29 mouse cellular contexts compared by ENCODE assay signal in the genomic region with DNA sequence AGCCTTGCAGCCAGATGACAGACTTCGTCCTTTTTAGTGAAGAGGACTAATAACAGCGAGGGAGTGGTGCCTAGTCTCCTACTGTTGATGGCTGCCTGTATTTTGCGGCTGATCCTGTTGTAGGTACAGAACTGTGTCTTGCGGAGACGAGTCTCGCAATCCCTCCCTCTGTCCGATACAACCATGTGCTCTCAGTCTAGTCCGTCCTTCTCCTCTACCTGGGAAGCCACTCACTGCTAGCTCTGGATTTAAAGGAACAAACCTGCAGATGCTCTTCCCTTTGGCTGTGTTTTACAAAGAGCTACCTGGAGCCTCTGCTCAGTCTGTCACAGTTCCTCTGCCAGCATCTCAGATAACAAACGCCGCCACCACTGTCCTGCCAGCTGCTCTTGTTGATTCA. TPM values are rescaled to one million over a fixed set of nuclear protein-coding genes. Genes with fewer than 3 reads are reported as not detected.
DNase-seq lines count a peak whose midpoint lies in the region; ATAC-seq and TF ChIP-seq lines count a peak whose summit lies in the region.
"Had no signal": no experiment of that assay in that cellular context is flagged by ENCODE, and none has a peak within 500 bp of the region (broad histone marks: within the 10 kb centered on the region; RNA-seq: fewer than 3 reads in every experiment).

No protein-coding gene starts in this region.

- TF ChIP-seq POLR2A in myocyte (IDR thresholded peaks at IDR 0.05; ENCODE audit: insufficient read length, low read depth), result no peak
- no peak for TF ChIP-seq POLR2A in thymus, adult 2 months (IDR thresholded peaks at IDR 0.05; ENCODE audit: control insufficient read depth, extremely low read depth, insufficient read depth, low read length, poor library complexity)

- H3K4me3 ChIP-seq in gastrocnemius, adult 2 months, result no peak overlapping the region
- H3K4me3 ChIP-seq in heart, embryonic 10.5 days, result no peak overlapping the region
- H3K4me3 ChIP-seq in heart, embryonic 11.5 days (ENCODE audit: low read depth, low read length), result no peak overlapping the region
- no peak overlapping the region for H3K4me3 ChIP-seq in midbrain, postnatal 0 days (ENCODE audit: low read depth, low read length)
- H3K4me3 ChIP-seq in midbrain, embryonic 14.5 days (replicated peaks; ENCODE audit: low read depth, low read length), result no peak overlapping the region
- no peak overlapping the region for H3K4me3 ChIP-seq in myocyte
- no peak overlapping the region for H3K4me3 ChIP-seq in thymus, adult 2 months (ENCODE audit: control insufficient read depth, insufficient read depth, low read length)
- H3K4me3 ChIP-seq: embryonic facial prominence, embryonic 13.5 days; embryonic facial prominence, embryonic 15.5 days; erythroblast, embryonic 14.5 days; forebrain, embryonic 10.5 days; forebrain, embryonic 12.5 days had no signal

- no peak for ATAC-seq in heart, embryonic 11.5 days (replicated peaks; ENCODE audit: insufficient number of reproducible peaks, low FRiP score, low TSS enrichment)
- ATAC-seq in midbrain, postnatal 0 days (ENCODE audit: low FRiP score), result no peak
- no peak for ATAC-seq in midbrain, embryonic 14.5 days (ENCODE audit: low FRiP score, low TSS enrichment)
- ATAC-seq: activated CD4-positive, CD25-positive, alpha-beta regulatory T cell, adult 4 months; CD4-positive, CD25-positive, alpha-beta regulatory T cell, adult 4 months; forebrain, embryonic 14.5 days; Patski had no signal

- peaks cover 7% of the 10 kb centered on the region for H3K79me2 ChIP-seq in myocyte (ENCODE audit: control insufficient read depth, insufficient read depth)

- no peak overlapping the region for H3K4me2 ChIP-seq in heart, embryonic 11.5 days
- no peak overlapping the region for H3K4me2 ChIP-seq in midbrain, postnatal 0 days (ENCODE audit: low read depth, low read length, poor library complexity, severe bottlenecking)
- H3K4me2 ChIP-seq in midbrain, embryonic 14.5 days (ENCODE audit: low read length), result no peak overlapping the region
- no peak overlapping the region for H3K4me2 ChIP-seq in myocyte (ENCODE audit: low read depth)
- H3K4me2 ChIP-seq: embryonic facial prominence, embryonic 13.5 days; embryonic facial prominence, embryonic 15.5 days; forebrain, embryonic 12.5 days had no signal

- no peaks in the 10 kb centered on the region for H3K9me3 ChIP-seq in heart, embryonic 10.5 days
- H3K9me3 ChIP-seq in heart, embryonic 11.5 days (replicated peaks; ENCODE audit: control insufficient read depth, low read length), result no peaks in the 10 kb centered on the region
- no peaks in the 10 kb centered on the region for H3K9me3 ChIP-seq in midbrain, postnatal 0 days (ENCODE audit: low read length)
- H3K9me3 ChIP-seq in midbrain, embryonic 14.5 days (ENCODE audit: control insufficient read depth, low read length), result no peaks in the 10 kb centered on the region
- H3K9me3 ChIP-seq: embryonic facial prominence, embryonic 13.5 days; embryonic facial prominence, embryonic 15.5 days; forebrain, embryonic 10.5 days; forebrain, embryonic 12.5 days; G1E had no signal

- 89% methylated on average over 10 of the region's 10 CpGs for WGBS in heart, embryonic 10.5 days
- 90% methylated on average over 10 of the region's 10 CpGs for WGBS in heart, embryonic 11.5 days (ENCODE audit: insufficient replicate concordance)
- 90% methylated on average over 10 of the region's 10 CpGs for WGBS in midbrain, postnatal 0 days
- WGBS in midbrain, embryonic 14.5 days, result 95% methylated on average over 10 of the region's 10 CpGs
- 98% methylated on average over 10 of the region's 10 CpGs for WGBS in thymus, adult 2 months

- DNase-seq in gastrocnemius, adult 2 months, result no peak
- DNase-seq in gastrocnemius, postnatal 36 days, result no peak
- peak; percentile 59 for DNase-seq in heart, embryonic 10.5 days (ENCODE audit: low spot score)
- DNase-seq in midbrain, postnatal 0 days (ENCODE audit: low spot score), result no peak
- no peak for DNase-seq in midbrain, embryonic 14.5 days
- no peak for DNase-seq in thymus, adult 2 months
- DNase-seq: adrenal gland, adult 8-10 months; adrenal gland, postnatal 14 days; adrenal gland, postnatal 36 days; B cell, adult 2 months; cerebellum, adult 11-12 months; cerebellum, adult 2 months; cerebellum, adult 9-11 months; cerebellum, postnatal 14 days; cerebellum, postnatal 36 days; embryo, embryonic 11 days had no signal

- H3K27ac ChIP-seq in gastrocnemius, adult 2 months, result peak overlapping the region; percentile 77
- H3K27ac ChIP-seq in heart, embryonic 10.5 days, result no peak overlapping the region
- H3K27ac ChIP-seq in heart, embryonic 11.5 days (ENCODE audit: low read depth, low read length), result no peak overlapping the region
- no peak overlapping the region for H3K27ac ChIP-seq in midbrain, postnatal 0 days (ENCODE audit: low read depth, low read length)
- H3K27ac ChIP-seq in midbrain, embryonic 14.5 days (replicated peaks; ENCODE audit: low read depth, low read length), result no peak overlapping the region
- no peak overlapping the region for H3K27ac ChIP-seq in thymus, adult 2 months (ENCODE audit: control insufficient read depth, insufficient read depth, low read length)
- H3K27ac ChIP-seq: embryonic facial prominence, embryonic 13.5 days; embryonic facial prominence, embryonic 15.5 days; forebrain, embryonic 10.5 days; forebrain, embryonic 12.5 days had no signal

- intact Hi-C loops in gastrocnemius, adult 2 months (cut with DNase I), result no loop called here
- intact Hi-C loops in gastrocnemius, postnatal 36 days (cut with DNase I), result no loop called here

- no peak for TF ChIP-seq CTCF in gastrocnemius, adult 2 months (IDR thresholded peaks at IDR 0.05)
- TF ChIP-seq CTCF in midbrain, postnatal 0 days (IDR thresholded peaks at IDR 0.05), result no peak
- TF ChIP-seq CTCF in thymus, adult 2 months (IDR thresholded peaks at IDR 0.05; ENCODE audit: borderline replicate concordance, control insufficient read depth, extremely low read depth, insufficient read depth, low read length, poor library complexity), result no peak

- peaks cover 76% of the 10 kb centered on the region for H3K36me3 ChIP-seq in heart, embryonic 10.5 days
- peaks cover 26% of the 10 kb centered on the region for H3K36me3 ChIP-seq in heart, embryonic 11.5 days (ENCODE audit: control insufficient read depth, insufficient read depth, low read length)
- peaks cover 52% of the 10 kb centered on the region for H3K36me3 ChIP-seq in midbrain, postnatal 0 days (ENCODE audit: insufficient read depth, low read length)
- peaks cover 79% of the 10 kb centered on the region for H3K36me3 ChIP-seq in midbrain, embryonic 14.5 days (ENCODE audit: control insufficient read depth, insufficient read depth, low read length)
- peaks cover 86% of the 10 kb centered on the region for H3K36me3 ChIP-seq in myocyte (ENCODE audit: control insufficient read depth, insufficient read depth)
- peaks cover 65% of the 10 kb centered on the region for H3K36me3 ChIP-seq in thymus, adult 2 months (ENCODE audit: control insufficient read depth, insufficient read depth, low read length)

- H3ac ChIP-seq in myocyte (ENCODE audit: control insufficient read depth, insufficient read length), result no peak overlapping the region

- no peak overlapping the region for H3K9ac ChIP-seq in heart, embryonic 11.5 days (ENCODE audit: low read depth, low read length)
- H3K9ac ChIP-seq in midbrain, postnatal 0 days (replicated peaks; ENCODE audit: low read length, poor library complexity, severe bottlenecking), result 0 out of 2 replicates have a peak overlapping the region, but pooled peaks have one; percentile 19
- H3K9ac ChIP-seq in midbrain, embryonic 14.5 days (replicated peaks; ENCODE audit: low read length), result no peak overlapping the region
- H3K9ac ChIP-seq: embryonic facial prominence, embryonic 13.5 days; embryonic facial prominence, embryonic 15.5 days; forebrain, embryonic 12.5 days had no signal

- H3K4me1 ChIP-seq in heart, embryonic 10.5 days, result peaks cover 5% of the 10 kb centered on the region
- peaks cover 3% of the 10 kb centered on the region; the same call in 1 of the 2 replicates for H3K4me1 ChIP-seq in heart, embryonic 11.5 days (ENCODE audit: control insufficient read depth, insufficient read depth, low read length)
- no peaks in the 10 kb centered on the region for H3K4me1 ChIP-seq in midbrain, postnatal 0 days (ENCODE audit: insufficient read depth, low read length)
- no peaks in the 10 kb centered on the region for H3K4me1 ChIP-seq in midbrain, embryonic 14.5 days (ENCODE audit: control insufficient read depth, insufficient read depth, low read length)
- no peaks in the 10 kb centered on the region for H3K4me1 ChIP-seq in thymus, adult 2 months (replicated peaks; ENCODE audit: control insufficient read depth, insufficient read depth, low read length)
- H3K4me1 ChIP-seq: embryonic facial prominence, embryonic 13.5 days; embryonic facial prominence, embryonic 15.5 days had no signal

- H3K27me3 ChIP-seq in heart, embryonic 10.5 days (ENCODE audit: insufficient read depth, poor library complexity, severe bottlenecking), result no peaks in the 10 kb centered on the region
- H3K27me3 ChIP-seq in heart, embryonic 11.5 days (ENCODE audit: control insufficient read depth, insufficient read depth, low read length), result no peaks in the 10 kb centered on the region
- no peaks in the 10 kb centered on the region for H3K27me3 ChIP-seq in midbrain, postnatal 0 days (ENCODE audit: insufficient read depth, low read length)
- H3K27me3 ChIP-seq in midbrain, embryonic 14.5 days (ENCODE audit: control insufficient read depth, insufficient read depth, low read length), result no peaks in the 10 kb centered on the region
- no peaks in the 10 kb centered on the region for H3K27me3 ChIP-seq in myocyte (ENCODE audit: control insufficient read depth, insufficient read depth, insufficient read length)
- H3K27me3 ChIP-seq in thymus, adult 2 months (ENCODE audit: control insufficient read depth, insufficient read depth, low read length), result no peaks in the 10 kb centered on the region
- H3K27me3 ChIP-seq: CH12.LX; embryonic facial prominence, embryonic 13.5 days; embryonic facial prominence, embryonic 15.5 days; forebrain, embryonic 12.5 days; Patski had no signal

TF ChIP-seq in myocyte, 11 proteins besides CTCF, POLR2A, EP300 and RAD21:
- peak; percentile 56 for TF ChIP-seq POLR2AphosphoS2 (IDR thresholded peaks at IDR 0.05; ENCODE audit: insufficient read length, low read depth)
- no peak for TF ChIP-seq SRF (IDR thresholded peaks at IDR 0.05; ENCODE audit: control insufficient read depth, insufficient read length, low read depth)

RNA-seq across cellular contexts. Expression of gene Sh3glb1, which starts 26.1 kb away (rescaled TPM):
- 100 to 1,000 TPM; 328 to 379 TPM for total RNA-seq in gastrocnemius, adult 2 months (2021)
- 100 to 1,000 TPM; 303 to 325 TPM for total RNA-seq in gastrocnemius, postnatal 36 days (2021)
- polyA plus RNA-seq in heart, embryonic 10.5 days (2016; fragmentation: Nextera tagmentation; extraction: Ambion mirVana), result 99.9 and 114 TPM in 2 replicates
- polyA plus RNA-seq in heart, embryonic 11.5 days (2014; fragmentation: Nextera tagmentation; extraction: Ambion mirVana), result 133 and 139 TPM in 2 replicates
- total RNA-seq in midbrain, postnatal 0 days (2014; rRNA removed), result 96.5 and 111 TPM in 2 replicates
- polyA plus RNA-seq in midbrain, postnatal 0 days (2015; fragmentation: Nextera tagmentation; extraction: Ambion mirVana), result 109 and 130 TPM in 2 replicates
- 110 and 119 TPM in 2 replicates for polyA plus RNA-seq in midbrain, embryonic 14.5 days (2014; fragmentation: Nextera tagmentation; extraction: Ambion mirVana)
- 288 TPM for polyA plus RNA-seq in myocyte (2012; fragmentation: generic; extraction: Trizol)
- polyA plus RNA-seq in thymus, adult 2 months (2012; rRNA removed), result 31.6 and 34.4 TPM in 2 replicates
